Mouse (Mus musculus): ENCODE measurements at regions not wholly inside any gene's neighbourhood (a gene's known extent, or its start where the extent isn't known, plus 50 kb on each side); places are given as distances from the start of the nearest gene placed in this dataset.

DNA sequence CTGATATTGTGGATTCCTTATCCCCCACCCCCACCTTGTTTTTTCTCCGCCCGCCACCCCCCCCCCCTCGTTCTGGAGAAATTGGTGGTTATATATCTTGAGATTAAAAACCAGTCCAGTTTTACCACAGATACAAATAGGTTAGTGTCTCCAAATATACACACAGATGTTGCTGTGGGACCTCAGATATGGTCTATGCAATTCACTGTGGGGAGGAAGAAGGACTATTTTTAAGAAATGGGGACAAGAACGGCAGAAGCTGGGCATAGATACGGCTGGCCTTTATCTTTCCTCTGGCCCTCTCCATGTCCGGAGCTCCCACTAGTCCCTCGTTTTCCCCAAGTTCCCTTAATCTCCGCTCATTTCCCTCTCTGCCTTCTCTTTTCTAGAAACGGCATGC, 89.0 kb upstream of the Rap1b start:
- TF ChIP-seq ETS1 (conservative IDR thresholded peaks at IDR 0.05; ENCODE audit: low read depth, low read length) (no peak), MAFK (IDR thresholded peaks at IDR 0.05; ENCODE audit: insufficient replicate concordance, low read length) (no peak), POLR2AphosphoS2 (IDR thresholded peaks at IDR 0.05; ENCODE audit: low read depth, low read length) (no peak), IRF4 (IDR thresholded peaks at IDR 0.05; ENCODE audit: low read depth, low read length) (no peak), ZC3H11A (IDR thresholded peaks at IDR 0.05; ENCODE audit: low read depth, low read length) (no peak), NELFE (IDR thresholded peaks at IDR 0.05; ENCODE audit: low read depth, low read length) (no peak)
- Histone ChIP-seq H3K9ac (ENCODE audit: insufficient read depth, low read depth) (no peak overlapping the region), H3K4me3 (replicated peaks in 1 of 3; ENCODE audit: low read depth in 2 of 3, low read length in 2 of 3, poor library complexity in 1 of 3) (no peak overlapping the region), H3K27me3 (replicated peaks) (no peaks in the 10 kb centered on the region), H3K27ac (ENCODE audit: insufficient read depth, low read depth) (no peak overlapping the region), H3K79me2 (replicated peaks; ENCODE audit: control insufficient read depth, extremely low read depth, insufficient read depth, poor library complexity, severe bottlenecking) (no peaks in the 10 kb centered on the region), H3K9me3 (replicated peaks; ENCODE audit: low read length) (no peaks in the 10 kb centered on the region), H3K4me1 (ENCODE audit: control insufficient read depth in 1 of 2, insufficient read depth in 2 of 2) (peaks cover 5 to 13% of the 10 kb centered on the region in 2 experiments), H3K4me2 (ENCODE audit: insufficient read depth, low read depth, poor library complexity, severe bottlenecking) (no peak overlapping the region), H3K36me3 (replicated peaks in 1 of 2; ENCODE audit: control insufficient read depth in 1 of 2, insufficient read depth in 1 of 2, low read length in 1 of 2) (no peaks in the 10 kb centered on the region)
- in situ Hi-C loops (cut with MboI; ENCODE audit: low pct_ligation_motif_present, low pct_unique_long_range_greater_than_20kb, low sequenced_read_pairs) (no loop called here), dilution Hi-C loops (cut with MboI; ENCODE audit: extremely low pct_ligation_motif_present, extremely low pct_unique_long_range_greater_than_20kb, low sequenced_read_pairs) (no loop called here)
- DNase-seq (ENCODE audit: extremely low read depth) = no peak

DNA sequence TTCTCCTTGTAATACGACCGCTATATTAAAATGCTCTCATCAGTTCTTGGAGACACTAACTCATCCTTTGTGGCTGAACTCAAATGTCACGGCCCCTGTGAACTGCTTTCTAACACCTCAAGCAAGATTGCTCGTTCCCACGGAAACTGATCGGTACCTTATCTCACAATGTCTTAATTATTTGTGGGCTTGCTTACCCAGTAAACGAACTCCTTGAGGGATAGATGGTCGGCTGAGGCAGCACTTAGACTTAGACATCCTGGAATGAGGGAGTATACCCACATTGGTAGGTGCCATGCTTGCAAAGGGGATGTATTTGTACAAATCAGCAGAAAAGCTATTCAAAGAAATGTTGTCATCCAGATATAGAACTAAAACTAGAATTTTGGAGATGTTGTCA, 92.9 kb upstream of the Rap1b start:
- dilution Hi-C loops (cut with MboI; ENCODE audit: extremely low pct_ligation_motif_present, extremely low pct_unique_long_range_greater_than_20kb, low sequenced_read_pairs) (no loop called here), in situ Hi-C loops (cut with MboI; ENCODE audit: low pct_ligation_motif_present, low pct_unique_long_range_greater_than_20kb, low sequenced_read_pairs) (no loop called here)
- Histone ChIP-seq H3K4me3 (replicated peaks in 1 of 3; ENCODE audit: low read depth in 2 of 3, low read length in 2 of 3, poor library complexity in 1 of 3) (no peak overlapping the region), H3K9me3 (replicated peaks; ENCODE audit: low read length) (no peaks in the 10 kb centered on the region), H3K27ac (ENCODE audit: insufficient read depth, low read depth) (no peak overlapping the region), H3K79me2 (replicated peaks; ENCODE audit: control insufficient read depth, extremely low read depth, insufficient read depth, poor library complexity, severe bottlenecking) (no peaks in the 10 kb centered on the region), H3K9ac (ENCODE audit: insufficient read depth, low read depth) (no peak overlapping the region), H3K27me3 (replicated peaks) (no peaks in the 10 kb centered on the region), H3K4me1 (ENCODE audit: control insufficient read depth in 1 of 2, insufficient read depth in 2 of 2) (peaks cover 8 to 39% of the 10 kb centered on the region in 2 experiments), H3K4me2 (ENCODE audit: insufficient read depth, low read depth, poor library complexity, severe bottlenecking) (no peak overlapping the region), H3K36me3 (replicated peaks in 1 of 2; ENCODE audit: control insufficient read depth in 1 of 2, insufficient read depth in 1 of 2, low read length in 1 of 2) (no peaks in the 10 kb centered on the region)
- TF ChIP-seq BHLHE40 (IDR thresholded peaks at IDR 0.05; ENCODE audit: low read depth, low read length) (no peak), ETS1 (conservative IDR thresholded peaks at IDR 0.05; ENCODE audit: low read depth, low read length) (no peak), IRF4 (IDR thresholded peaks at IDR 0.05; ENCODE audit: low read depth, low read length) (no peak), JUND (conservative IDR thresholded peaks at IDR 0.05; ENCODE audit: low read depth, low read length) (no peak), CHD1 (IDR thresholded peaks at IDR 0.05; ENCODE audit: low read depth, low read length) (no peak), ZC3H11A (IDR thresholded peaks at IDR 0.05; ENCODE audit: low read depth, low read length) (no peak), SIN3A (IDR thresholded peaks at IDR 0.05; ENCODE audit: low read length) (no peak), MAFK (IDR thresholded peaks at IDR 0.05; ENCODE audit: insufficient replicate concordance, low read length) (no peak), EP300 (IDR thresholded peaks at IDR 0.05; ENCODE audit: low read length) (no peak), MYC (IDR thresholded peaks at IDR 0.05; ENCODE audit: low read depth, low read length) (no peak), POLR2A (IDR thresholded peaks at IDR 0.05; ENCODE audit: low read depth, low read length) (no peak), ZNF384 (IDR thresholded peaks at IDR 0.05; ENCODE audit: low read depth, low read length) (no peak), TBP (conservative IDR thresholded peaks at IDR 0.05; ENCODE audit: low read depth, low read length) (no peak)
- no peak for DNase-seq (ENCODE audit: extremely low read depth)

All from CH12.LX (cell line).